Mouse (Mus musculus) megakaryocyte, embryonic 14.5 days (primary cell): ENCODE data around the gene Ostf1.

ENCODE experiments used
- FLI1 ChIP-seq: IDR thresholded peaks from 2 replicates; pipeline ENCODE4 v1.6.1; 2012; ENCODE audit warnings: low read length, inconsistent platforms, mixed read lengths
- GATA1 ChIP-seq: IDR thresholded peaks from 3 replicates; pipeline ENCODE4 v1.6.1; 2012; ENCODE audit warnings: mixed read lengths, low read length, inconsistent platforms, borderline replicate concordance

GRCm38 (mm10) chr19:18593722-18594121, 37.9 kb downstream of the Ostf1 start:
- TF ChIP-seq GATA1: no peak
- TF ChIP-seq FLI1: no peak
